Mouse (Mus musculus): ENCODE results near the gene Spindoc. TPM values are rescaled to one million over a fixed set of nuclear protein-coding genes. Genes with fewer than 3 reads are reported as not detected.

Gene Spindoc
- total and polyA plus RNA-seq, 3 experiments = 13.0 to 54.1 TPM; not detected in 1

DNA sequence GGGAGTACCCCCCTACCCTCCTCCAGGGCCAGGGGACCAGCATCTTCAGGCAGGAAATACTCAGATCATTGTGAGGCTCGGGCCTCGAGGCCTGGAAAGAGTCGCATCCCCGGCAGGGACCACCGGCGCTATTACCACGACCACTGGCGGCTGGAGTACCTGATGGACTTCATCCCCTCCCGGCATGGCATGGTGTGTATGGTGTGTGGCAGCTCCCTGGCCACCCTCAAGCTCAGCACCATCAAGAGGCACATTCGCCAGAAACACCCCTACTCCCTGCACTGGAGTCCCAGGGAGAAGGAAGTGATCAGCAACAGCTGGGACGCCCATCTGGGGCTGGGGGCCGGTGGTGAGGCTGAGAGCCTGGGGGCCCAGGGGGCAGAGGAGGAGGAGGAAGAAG is 37.3 kb upstream of the Spindoc start:
- Histone ChIP-seq H3K79me2 (ENCODE audit: control insufficient read depth, insufficient read depth, low read length, poor library complexity) (peaks cover 19% of the 10 kb centered on the region), H3K4me1 (ENCODE audit: control insufficient read depth in 1 of 2, insufficient read depth in 2 of 2, low read length in 2 of 2) (peaks cover 4 to 21% of the 10 kb centered on the region in 2 experiments), H3K36me3 (ENCODE audit: control insufficient read depth in 1 of 2, insufficient read depth in 2 of 2, low read length in 2 of 2) (peaks cover 0 to 17% of the 10 kb centered on the region in 2 experiments; a peak in 2 of 4 replicates), H3K27me3 (ENCODE audit: control insufficient read depth in 1 of 2, insufficient read depth in 2 of 2, low read length in 2 of 2) (no peaks in the 10 kb centered on the region; a peak in 1 of 4 replicates), H3K9me3 (replicated peaks; ENCODE audit: insufficient read depth, low read length) (no peaks in the 10 kb centered on the region), H3K4me3 (ENCODE audit: control insufficient read depth in 1 of 2, insufficient read depth in 1 of 2, low read depth in 2 of 2, low read length in 2 of 2) (no peak overlapping the region), H3K27ac (ENCODE audit: control insufficient read depth, low read depth, low read length) (no peak overlapping the region), H3K9ac (ENCODE audit: control insufficient read depth, low read depth, low read length, poor library complexity, severe bottlenecking) (no peak overlapping the region)
- TF ChIP-seq ZMIZ1 (IDR thresholded peaks at IDR 0.05; ENCODE audit: low read depth, low read length) = no peak
- TF ChIP-seq HCFC1 (IDR thresholded peaks at IDR 0.05; ENCODE audit: low read depth, low read length) = no peak
- TF ChIP-seq MAZ (IDR thresholded peaks at IDR 0.05; ENCODE audit: low read depth, low read length) = no peak
- DNase-seq (ENCODE audit: low read depth, low spot score) = no peak

DNA sequence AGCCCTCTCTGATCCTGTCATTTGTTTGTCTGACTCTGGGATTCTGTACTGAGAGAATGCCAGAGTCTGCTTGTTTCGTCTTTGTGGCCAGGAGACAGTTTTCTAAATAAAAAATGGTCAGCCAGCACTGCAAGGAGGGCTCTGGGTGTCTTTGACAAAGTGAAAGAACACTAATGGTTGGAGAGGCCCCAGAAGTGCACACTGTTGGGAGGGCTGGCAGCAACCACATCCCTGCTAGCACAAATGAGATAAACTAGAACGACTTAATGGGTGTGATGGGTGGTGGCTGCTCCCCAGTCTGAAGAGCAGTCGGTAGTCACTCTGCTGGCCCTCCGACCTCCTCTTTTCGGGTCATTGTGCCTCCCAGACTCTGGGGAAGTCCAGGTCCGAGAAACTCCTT is 36.3 kb upstream of the Spindoc start:
- H3K4me1 ChIP-seq (ENCODE audit: control insufficient read depth in 1 of 2, insufficient read depth in 2 of 2, low read length in 2 of 2) = peaks cover 4 to 21% of the 10 kb centered on the region in 2 experiments
- H3K9me3 ChIP-seq (replicated peaks; ENCODE audit: insufficient read depth, low read length) = no peaks in the 10 kb centered on the region
- peak overlapping the region; percentile 63 for H3K9ac ChIP-seq (ENCODE audit: control insufficient read depth, low read depth, low read length, poor library complexity, severe bottlenecking)
- TF ChIP-seq MXI1 (IDR thresholded peaks at IDR 0.05; ENCODE audit: low read depth, low read length) = peak; percentile 43
- peak; percentile 76 for TF ChIP-seq TBP (IDR thresholded peaks at IDR 0.05; ENCODE audit: low read depth, low read length)
- TF ChIP-seq MAZ (IDR thresholded peaks at IDR 0.05; ENCODE audit: low read depth, low read length) = 0 out of 2 replicates have a peak, but pooled peaks have one; percentile 25
- 0 out of 2 replicates have a peak, but pooled peaks have one; percentile 9 for TF ChIP-seq ETS1 (IDR thresholded peaks at IDR 0.05; ENCODE audit: low read depth, low read length)
- no peak for TF ChIP-seq MEF2A (IDR thresholded peaks at IDR 0.05; ENCODE audit: extremely low read depth, insufficient replicate concordance, low read depth, low read length, poor library complexity, severe bottlenecking)
- TF ChIP-seq EP300 (IDR thresholded peaks at IDR 0.05; ENCODE audit: low read depth in 1 of 2, low read length in 2 of 2) = 0 out of 4 replicates have a peak, but pooled peaks of 1 of the 2 experiments have one; percentile 20
- no peak for TF ChIP-seq JUND (IDR thresholded peaks at IDR 0.05; ENCODE audit: low read depth, low read length)
- TF ChIP-seq BHLHE40 (IDR thresholded peaks at IDR 0.05; ENCODE audit: borderline replicate concordance, low read depth, low read length) = no peak
- TF ChIP-seq CTCF (IDR thresholded peaks at IDR 0.05 in 2 of 3, conservative IDR thresholded peaks at IDR 0.05 in 1 of 3; ENCODE audit: control insufficient read depth in 1 of 3, insufficient read depth in 1 of 3, low read depth in 2 of 3, low read length in 3 of 3, poor library complexity in 1 of 3, severe bottlenecking in 1 of 3) = no peak
- no peak; the same call in 1 of the 2 replicates for TF ChIP-seq UBTF (IDR thresholded peaks at IDR 0.05; ENCODE audit: borderline replicate concordance, insufficient read depth, low read depth, low read length)
- no peak for TF ChIP-seq MYC (IDR thresholded peaks at IDR 0.05; ENCODE audit: low read depth, low read length)
- TF ChIP-seq TCF12 (IDR thresholded peaks at IDR 0.05; ENCODE audit: low read depth, low read length) = no peak
- TF ChIP-seq ZC3H11A (IDR thresholded peaks at IDR 0.05; ENCODE audit: low read depth, low read length) = no peak
- peak; percentile 68 for TF ChIP-seq SIN3A (IDR thresholded peaks at IDR 0.05; ENCODE audit: low read length)
- peaks cover 19% of the 10 kb centered on the region for H3K79me2 ChIP-seq (ENCODE audit: control insufficient read depth, insufficient read depth, low read length, poor library complexity)
- H3K27ac ChIP-seq (ENCODE audit: control insufficient read depth, low read depth, low read length) = peak overlapping the region; percentile 53
- peak; percentile 77 for DNase-seq (ENCODE audit: low read depth, low spot score)
- peak overlapping the region; percentile 88 for H3K4me3 ChIP-seq (ENCODE audit: control insufficient read depth in 1 of 2, insufficient read depth in 1 of 2, low read depth in 2 of 2, low read length in 2 of 2)
- no peaks in the 10 kb centered on the region; a peak in 1 of 4 replicates for H3K27me3 ChIP-seq (ENCODE audit: control insufficient read depth in 1 of 2, insufficient read depth in 2 of 2, low read length in 2 of 2)
- H3K36me3 ChIP-seq (ENCODE audit: control insufficient read depth in 1 of 2, insufficient read depth in 2 of 2, low read length in 2 of 2) = peaks cover 0 to 17% of the 10 kb centered on the region in 2 experiments; a peak in 2 of 4 replicates
